Mouse (Mus musculus) cerebral cortex, adult 2 months (tissue): ENCODE data around the gene Olfr830.

Experiments
- WGBS: fragments of 180-500 bp; shearing (Covaris S2); methylation state at CpG from one replicate; pipeline ENCODE4 v1.1.7; 2018; 5-methylcytosine and 5-hydroxymethylcytosine counted together

Olfr830 gene

DNA sequence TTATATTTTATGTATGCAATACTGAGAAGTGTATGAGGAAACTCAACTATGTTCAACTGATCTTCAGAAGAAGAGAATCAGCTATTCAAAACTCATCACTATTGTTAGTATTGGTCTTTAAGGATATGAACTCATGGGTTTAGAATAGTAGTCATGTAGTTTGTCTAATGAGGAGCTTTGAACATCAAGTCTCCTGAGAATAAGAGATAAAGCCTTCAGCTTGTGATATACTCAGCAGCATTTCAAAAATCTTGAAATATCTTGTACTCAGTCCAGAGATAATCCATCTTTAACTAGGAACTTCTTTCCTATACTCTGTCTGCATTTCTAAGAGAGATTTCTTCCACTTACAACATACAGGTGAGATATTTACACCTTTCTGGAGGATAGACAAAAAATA is at the start of gene Olfr830:
Olfr830 (plus strand) TSS at position 301 of the 400 bp plus-strand sequence.

DNA sequence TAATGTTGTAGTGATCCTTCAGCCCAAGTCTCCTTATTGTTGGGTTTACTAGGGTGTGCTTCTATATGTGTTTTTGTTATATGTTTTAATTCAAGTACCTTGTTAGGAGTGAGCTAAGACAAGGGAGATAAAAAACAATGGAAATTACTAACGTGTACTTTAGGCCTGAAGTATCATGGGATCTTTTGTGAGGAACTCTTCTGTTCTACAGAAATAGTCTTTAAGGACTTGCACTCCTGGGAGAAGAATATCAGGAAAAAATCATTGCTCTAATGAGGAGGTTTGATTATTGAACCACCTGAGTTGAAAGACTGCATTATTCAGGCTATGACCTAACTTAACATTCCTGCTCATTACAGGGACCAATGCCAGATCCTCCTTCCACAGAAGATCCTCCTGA is 19.9 kb upstream of the Olfr830 start, which contains the start of gene Olfr829:
Olfr829 (plus strand) TSS at position 301 of the 400 bp plus-strand sequence.
- WGBS, result 44% methylated on average over 1 of the region's 1 CpGs

DNA sequence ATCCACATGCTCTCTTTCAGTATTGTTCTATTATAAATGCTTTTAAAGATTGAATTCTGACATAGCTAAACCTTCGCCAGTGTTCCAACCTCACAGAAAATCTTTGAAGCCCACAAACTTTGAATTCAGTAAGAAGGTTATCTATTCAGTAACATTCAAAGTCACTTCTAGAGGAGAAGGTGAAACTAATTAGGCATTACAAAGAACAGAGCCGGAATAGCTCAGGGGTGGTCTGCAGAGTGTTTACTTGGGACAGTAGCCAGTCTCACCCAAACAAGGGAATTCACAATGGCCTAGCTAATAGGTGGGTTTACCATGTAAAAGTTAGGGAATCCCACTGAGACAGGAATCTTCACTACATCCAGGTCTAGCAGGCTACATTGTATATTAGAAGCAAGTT is 33.2 kb downstream of the Olfr830 start:
- 67% methylated on average over 2 of the region's 2 CpGs for WGBS

DNA sequence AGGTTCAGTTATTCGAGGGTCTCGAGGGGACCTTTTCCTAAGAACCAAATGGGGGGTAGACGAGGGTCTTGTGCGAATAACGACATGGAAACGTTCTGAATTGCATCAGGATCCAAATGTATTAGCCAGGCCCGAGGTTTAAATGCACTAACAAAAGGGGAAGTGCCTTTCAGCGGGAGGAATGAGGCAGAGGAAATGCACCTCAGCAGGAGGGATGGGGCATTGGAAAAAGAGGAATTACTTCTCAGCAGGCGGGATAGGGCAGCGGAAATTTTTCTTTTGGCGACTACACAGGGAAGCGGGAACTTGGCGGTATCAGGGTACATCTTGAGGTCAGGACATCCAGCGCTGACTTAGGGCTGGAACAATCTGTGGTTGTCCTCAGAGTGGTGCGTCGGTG is 53.4 kb downstream of the Olfr830 start:
- WGBS, result 83% methylated on average over 16 of the region's 16 CpGs
